Mouse (Mus musculus) layer of hippocampus, postnatal 25 days (tissue): ENCODE data around the gene Hepacam2. TPM values are rescaled to one million over a fixed set of nuclear protein-coding genes. Genes with fewer than 3 reads are reported as not detected.
"Not testable (repeated sequence)": the region's sequence is repeated elsewhere in the genome, so short reads cannot be mapped to it uniquely, and the experiment has no call there.

Source experiments
- DNase-seq, 2 experiments: peaks; one replicate each; pipeline ENCODE4 v3.0.0; 2022; ENCODE audit warnings: mixed read lengths in 2 of 2, low spot score in 1 of 2; ENCODE audit errors: extremely low spot score in 1 of 2
- total RNA-seq, 2 experiments: library from RNA; stranded (reverse); gene quantifications; 2 replicates each; pipeline ENCODE4 v1.2.3; 2021

Hepacam2 gene
- total RNA-seq, 2 experiments from 2014 or later: 0.34 to 0.61 TPM

- no peak for DNase-seq
Observed at GRCm38 (mm10) chr6:3468627-3469026, 29.5 kb downstream of the Hepacam2 start.

GRCm38 (mm10) chr6:3463594-3463993, 34.5 kb downstream of the Hepacam2 start:
- no peak for DNase-seq

DNA sequence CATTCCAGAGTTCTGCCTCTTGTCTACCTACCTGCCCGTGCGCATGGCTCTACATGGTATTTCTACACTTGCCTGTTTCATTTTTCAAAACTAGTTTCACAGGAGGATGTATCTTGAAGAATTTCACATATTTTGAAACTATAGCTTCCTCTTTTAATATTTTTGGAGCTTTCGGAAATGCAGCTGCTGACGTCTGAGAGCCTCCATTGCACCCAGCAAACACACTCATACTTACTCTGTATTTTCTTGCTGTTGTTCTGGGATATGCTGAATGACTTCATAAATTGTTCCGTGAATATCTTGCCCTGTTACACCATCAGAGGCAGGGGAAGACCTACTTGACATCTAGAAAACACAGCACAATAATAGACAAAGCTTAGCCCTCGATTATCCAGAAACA, 35.1 kb downstream of the Hepacam2 start:
- DNase-seq: no peak

DNA sequence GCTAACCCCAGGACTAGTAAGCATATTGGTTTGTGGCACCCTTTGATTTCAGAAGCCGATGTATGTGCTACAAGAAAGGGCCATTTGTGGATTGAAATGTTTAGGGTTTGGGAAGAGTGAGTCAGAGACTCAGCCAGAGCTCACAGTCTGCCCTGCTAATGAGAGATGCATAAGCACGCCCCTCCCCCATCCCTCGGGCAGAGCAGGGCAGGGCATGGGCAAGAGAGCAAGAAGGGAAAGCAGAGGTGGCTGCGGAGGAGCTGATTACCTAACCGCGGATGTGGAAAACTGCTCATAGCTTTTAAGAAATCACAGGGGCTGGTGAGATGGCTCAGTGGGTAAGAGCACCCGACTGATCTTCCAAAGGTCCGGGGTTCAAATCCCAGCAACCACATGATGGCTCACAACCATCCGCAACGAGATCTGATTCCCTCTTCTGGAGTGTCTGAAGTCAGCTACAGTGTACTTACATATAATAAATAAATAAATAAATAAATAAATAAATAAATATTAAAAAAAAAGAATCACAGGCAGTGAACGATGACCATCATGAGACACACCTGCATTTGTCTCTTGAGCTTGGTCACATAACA, 42.1 kb downstream of the Hepacam2 start:
- DNase-seq: no peak

GRCm38 (mm10) chr6:3454421-3454820, 43.7 kb downstream of the Hepacam2 start:
- DNase-seq: no peak

DNA sequence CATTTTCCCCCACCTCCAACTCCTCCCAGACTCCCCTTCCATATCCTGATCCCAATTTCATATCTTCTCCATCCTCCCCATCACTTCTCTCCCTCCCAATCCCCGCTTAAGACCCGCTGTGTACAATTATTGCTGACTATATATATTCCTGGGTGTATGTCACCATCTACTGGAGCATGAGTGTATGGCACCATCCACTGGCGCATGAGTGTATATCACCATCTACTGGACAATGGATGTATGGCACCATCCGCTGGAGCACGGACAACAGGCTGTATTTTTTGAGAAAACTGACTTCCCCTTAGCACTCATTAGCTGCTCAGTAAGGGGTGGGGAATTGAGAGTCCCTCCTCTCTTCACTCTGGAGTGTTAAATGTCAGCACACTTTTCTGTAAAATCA, 50.7 kb downstream of the Hepacam2 start:
- peak; percentile 24 to 58 for DNase-seq

DNA sequence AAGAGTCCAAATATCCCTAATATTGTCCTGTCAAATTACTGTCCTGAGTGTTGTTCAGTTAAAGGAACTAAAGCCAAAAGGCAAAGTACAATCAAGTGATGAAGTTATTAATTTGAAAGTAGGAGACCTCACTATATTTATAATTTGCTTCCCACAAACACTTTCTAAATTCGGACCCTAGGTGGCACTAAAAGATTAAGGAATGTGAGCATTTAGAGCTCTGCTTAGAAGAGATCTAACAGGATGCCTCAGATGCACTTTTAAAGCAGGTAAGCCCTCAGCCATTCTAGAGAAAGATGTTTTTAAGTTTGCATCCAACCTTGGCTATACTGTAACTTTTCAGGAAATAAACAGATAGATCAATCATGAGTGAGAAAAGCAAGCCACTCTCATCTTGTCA, 54.2 kb downstream of the Hepacam2 start:
- no peak for DNase-seq

GRCm38 (mm10) chr6:3436087-3436486, 62.0 kb downstream of the Hepacam2 start:
- no peak for DNase-seq

GRCm38 (mm10) chr6:3430976-3431375, 67.1 kb downstream of the Hepacam2 start:
- not testable (repeated sequence) for DNase-seq

DNA sequence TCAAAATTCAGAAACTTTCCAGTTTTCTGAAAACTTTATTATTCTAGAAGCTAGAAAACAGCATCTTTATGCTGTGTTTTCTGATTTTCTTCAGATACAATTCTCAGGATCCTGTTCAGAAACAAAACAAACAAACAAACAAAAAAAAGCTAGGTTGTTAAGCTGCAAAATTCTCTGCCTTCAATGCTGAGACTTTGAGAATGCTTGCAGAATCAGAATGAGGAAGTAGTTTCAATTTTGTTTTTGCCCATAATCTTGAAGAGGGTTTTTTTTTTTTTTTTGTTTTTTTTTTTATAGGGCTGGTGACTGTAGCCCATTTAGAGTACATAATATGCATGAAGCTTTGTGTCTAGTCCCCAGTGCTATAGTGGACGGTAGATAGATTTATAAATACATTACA, 71.1 kb downstream of the Hepacam2 start:
- DNase-seq: no peak

- DNase-seq: not testable (repeated sequence)
Observed at GRCm38 (mm10) chr6:3425333-3425732, 72.8 kb downstream of the Hepacam2 start.

GRCm38 (mm10) chr6:3424613-3425277, 73.4 kb downstream of the Hepacam2 start:
- not testable (repeated sequence) for DNase-seq

Other genes with a start within 250 kb of the Hepacam2 start
- gene Samd9l, start 98.7 kb downstream of the Hepacam2 start, total RNA-seq: 1 to 10 TPM; 1.5 to 2.4 TPM
- gene Vps50, start 84 bp upstream of the Hepacam2 start, total RNA-seq: 10 to 100 TPM; 50.5 to 51.2 TPM